8 mouse cellular contexts compared by ENCODE assay signal in the genomic region with DNA sequence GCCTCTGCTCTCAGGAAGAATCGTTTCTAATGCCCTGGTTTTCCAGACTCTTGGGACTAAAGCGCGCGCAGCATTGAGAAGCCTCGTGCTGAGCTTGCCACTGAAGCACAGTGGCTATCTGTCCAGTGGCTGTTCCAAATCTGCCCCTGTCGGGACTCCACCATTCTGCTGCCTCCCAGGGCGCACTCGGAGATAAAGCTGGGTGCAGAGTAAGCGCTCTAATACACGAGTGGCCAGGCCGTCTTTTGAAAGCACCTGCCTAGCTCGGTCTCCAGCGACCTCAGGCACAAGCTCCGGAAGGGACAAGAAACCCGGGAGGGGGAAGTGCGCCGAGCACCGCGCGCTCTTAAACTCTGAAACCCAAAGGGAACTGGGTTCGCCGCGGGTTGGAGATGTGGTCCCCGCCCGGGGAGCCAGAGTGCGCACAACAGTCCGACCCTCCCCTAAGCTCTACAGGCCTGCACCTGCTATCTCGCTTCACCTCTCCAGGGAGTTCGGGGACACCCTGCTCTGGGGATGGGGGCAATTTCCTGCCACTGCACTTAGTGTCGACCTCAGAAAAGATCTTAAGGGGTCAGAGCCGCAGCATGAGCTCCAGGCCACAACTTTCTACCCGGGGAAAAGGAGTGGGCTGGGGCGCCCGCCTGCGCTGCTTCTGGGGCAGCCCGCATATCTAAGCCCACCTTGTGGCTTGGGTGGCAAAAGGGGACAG. TPM values are rescaled to one million over a fixed set of nuclear protein-coding genes. Genes with fewer than 3 reads are reported as not detected.
DNase-seq lines count a peak whose midpoint lies in the region; ATAC-seq lines count a peak whose summit lies in the region.

No protein-coding gene starts in this region.

- peak overlapping the region; percentile 57 for H3K9ac ChIP-seq in embryonic facial prominence, embryonic 11.5 days (replicated peaks; ENCODE audit: low read length)
- peak overlapping the region; percentile 62 for H3K9ac ChIP-seq in limb, embryonic 12.5 days (replicated peaks)

- WGBS in embryonic facial prominence, embryonic 11.5 days, result under 1% methylated on average over 36 of the region's 36 CpGs
- under 1% methylated on average over 36 of the region's 36 CpGs for WGBS in limb, embryonic 12.5 days
- WGBS in midbrain, embryonic 10.5 days, result under 1% methylated on average over 36 of the region's 36 CpGs

- ATAC-seq in cerebellum, adult (ENCODE audit: insufficient number of reproducible peaks, low FRiP score, low TSS enrichment), result 0 out of 2 replicates have a peak, but pooled peaks have one; percentile 51
- ATAC-seq in embryonic facial prominence, embryonic 11.5 days (replicated peaks; ENCODE audit: insufficient number of reproducible peaks, low FRiP score, low TSS enrichment, low read depth), result no peak; the same call in 1 of the 2 replicates
- peak; percentile 49 for ATAC-seq in limb, embryonic 12.5 days (ENCODE audit: insufficient number of reproducible peaks, insufficient read depth, low FRiP score, low TSS enrichment, low read depth)

- peak overlapping the region; percentile 52 for H3K4me3 ChIP-seq in embryonic facial prominence, embryonic 11.5 days (ENCODE audit: low read depth, low read length)
- H3K4me3 ChIP-seq in limb, embryonic 12.5 days (replicated peaks), result peak overlapping the region; percentile 60
- H3K4me3 ChIP-seq in midbrain, embryonic 10.5 days, result peak overlapping the region; percentile 81

- no peak overlapping the region for H3K27ac ChIP-seq in embryonic facial prominence, embryonic 11.5 days (replicated peaks; ENCODE audit: low read depth, low read length)
- 0 out of 2 replicates have a peak overlapping the region, but pooled peaks have one; percentile 23 for H3K27ac ChIP-seq in limb, embryonic 12.5 days
- H3K27ac ChIP-seq in midbrain, embryonic 10.5 days (replicated peaks), result peak overlapping the region; percentile 95

- peaks cover 3% of the 10 kb centered on the region; the same call in 1 of the 2 replicates for H3K4me1 ChIP-seq in embryonic facial prominence, embryonic 11.5 days (ENCODE audit: control insufficient read depth, insufficient read depth, low read length)
- peaks cover 29% of the 10 kb centered on the region for H3K4me1 ChIP-seq in limb, embryonic 12.5 days (replicated peaks)
- H3K4me1 ChIP-seq in midbrain, embryonic 10.5 days, result peaks cover 47% of the 10 kb centered on the region

- no peaks in the 10 kb centered on the region for H3K9me3 ChIP-seq in embryonic facial prominence, embryonic 11.5 days (replicated peaks; ENCODE audit: control insufficient read depth, low read length)
- H3K9me3 ChIP-seq in limb, embryonic 12.5 days, result no peaks in the 10 kb centered on the region
- H3K9me3 ChIP-seq in midbrain, embryonic 10.5 days (replicated peaks), result no peaks in the 10 kb centered on the region

- peak overlapping the region; percentile 92 for H3K4me2 ChIP-seq in embryonic facial prominence, embryonic 11.5 days (ENCODE audit: low read depth, low read length)
- peak overlapping the region; percentile 94 for H3K4me2 ChIP-seq in limb, embryonic 12.5 days

- DNase-seq in cerebellum, adult 9-11 months, result no peak
- peak; percentile 55 for DNase-seq in ES-CJ7 (ENCODE audit: low read depth, low spot score)
- peak; percentile 33 for DNase-seq in embryonic facial prominence, embryonic 11.5 days (ENCODE audit: low spot score)
- DNase-seq in heart, postnatal 4 days, result peak; percentile 45
- peak; percentile 57 for DNase-seq in midbrain, embryonic 10.5 days (ENCODE audit: low spot score)
- DNase-seq in spleen, postnatal 36 days (ENCODE audit: low spot score in 2 of 2), result peak; percentile 83 to 84

- no peaks in the 10 kb centered on the region for H3K36me3 ChIP-seq in embryonic facial prominence, embryonic 11.5 days (replicated peaks; ENCODE audit: control insufficient read depth, insufficient read depth, low read depth, low read length)
- H3K36me3 ChIP-seq in limb, embryonic 12.5 days, result no peaks in the 10 kb centered on the region
- H3K36me3 ChIP-seq in midbrain, embryonic 10.5 days, result peaks cover 19% of the 10 kb centered on the region; the same call in 1 of the 2 replicates

- H3K27me3 ChIP-seq in embryonic facial prominence, embryonic 11.5 days (ENCODE audit: control insufficient read depth, insufficient read depth, low read length), result peaks cover 14% of the 10 kb centered on the region
- H3K27me3 ChIP-seq in limb, embryonic 12.5 days, result peaks cover 58% of the 10 kb centered on the region
- peaks cover 23% of the 10 kb centered on the region for H3K27me3 ChIP-seq in midbrain, embryonic 10.5 days (ENCODE audit: low read depth, poor library complexity, severe bottlenecking)

RNA-seq across cellular contexts. Expression of gene Rassf2, which starts 1.0 kb away (rescaled TPM):
- 9.5 and 10.3 TPM in 2 replicates for polyA plus RNA-seq in embryonic facial prominence, embryonic 11.5 days (2014; fragmentation: Nextera tagmentation; extraction: Ambion mirVana)
- 10 to 100 TPM; 13.7 to 15.2 TPM for total RNA-seq in heart, postnatal 4 days (2021)
- polyA plus RNA-seq in limb, embryonic 12.5 days (2016; fragmentation: Nextera tagmentation; extraction: Ambion mirVana), result 5.3 and 7.8 TPM in 2 replicates
- polyA plus RNA-seq in midbrain, embryonic 10.5 days (2016; fragmentation: Nextera tagmentation; extraction: Ambion mirVana), result 28.6 and 34.2 TPM in 2 replicates
